Mouse (Mus musculus): Measurements from ENCODE around the gene Flt3.

Flt3 gene

DNA sequence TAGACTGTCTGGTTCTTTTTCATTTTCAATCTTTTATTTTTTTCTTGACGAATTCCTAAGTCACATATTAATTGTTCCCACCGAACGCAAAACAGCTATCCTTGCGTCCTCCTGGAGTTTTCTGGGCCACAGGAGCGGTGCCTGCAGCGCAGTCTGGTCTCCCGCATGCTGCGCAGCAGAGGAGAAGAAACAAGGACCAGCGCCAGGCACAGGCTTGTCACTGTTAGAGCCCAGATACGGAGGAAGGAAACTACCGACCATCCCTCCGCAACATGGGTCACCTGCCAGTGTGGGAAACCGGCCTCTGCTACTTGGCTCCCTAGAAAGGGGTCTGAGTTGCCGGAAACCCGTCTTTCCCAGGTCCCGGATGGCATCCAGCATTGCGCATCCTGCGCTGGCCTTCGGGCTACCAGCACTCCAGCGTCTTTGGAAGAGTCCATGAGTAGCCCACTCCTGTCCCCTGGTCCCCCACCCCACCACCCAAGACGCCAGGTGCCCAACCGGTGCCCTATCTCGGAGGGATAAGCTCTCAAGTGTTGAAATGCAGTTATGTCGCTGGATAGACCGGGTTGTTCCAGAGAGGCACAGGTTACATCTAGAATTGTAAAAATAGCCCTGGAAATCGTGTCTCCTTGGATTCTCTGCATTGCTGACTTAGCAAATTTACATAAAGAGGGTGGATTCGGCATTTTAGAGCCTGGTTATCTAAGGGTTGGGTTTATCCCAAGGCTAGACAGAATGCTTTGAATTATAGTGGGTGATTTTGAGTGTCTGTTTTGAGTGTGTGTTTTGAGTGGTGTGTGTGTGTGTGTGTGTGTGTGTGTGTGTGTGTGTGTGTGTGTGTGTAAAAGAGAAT lies 87.2 kb downstream of the Flt3 start:
- no peak for DNase-seq (ENCODE audit: low spot score in 2 of 2)

- no peak for DNase-seq (ENCODE audit: low spot score in 2 of 2)
These were observed 90.5 kb downstream of the Flt3 start for GRCm38 (mm10) chr5:147309786-147310185.

DNA sequence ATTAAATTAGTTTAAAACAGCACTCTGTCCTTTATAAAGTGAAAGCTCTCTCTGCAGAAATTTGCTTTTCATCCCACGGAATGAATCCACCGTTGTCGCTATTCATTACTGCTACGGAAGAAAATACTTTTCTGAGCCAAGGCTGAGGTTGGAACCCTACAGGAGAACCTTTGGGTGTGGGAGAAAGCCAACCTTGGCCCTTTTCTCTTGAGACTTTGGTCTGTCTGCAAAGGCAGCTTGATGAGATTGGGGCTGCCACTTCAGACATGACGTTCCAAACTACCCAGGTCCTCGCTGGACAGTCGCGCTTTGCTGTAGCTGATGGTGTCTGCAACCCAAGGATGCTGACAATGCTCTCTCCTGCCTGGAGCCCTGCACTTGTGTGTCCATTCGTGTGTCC lies 91.8 kb downstream of the Flt3 start:
- DNase-seq (ENCODE audit: low spot score in 2 of 2) = no peak

GRCm38 (mm10) chr5:147307398-147307785 lies 92.9 kb downstream of the Flt3 start:
- DNase-seq (ENCODE audit: low spot score in 2 of 2) = no peak

DNA sequence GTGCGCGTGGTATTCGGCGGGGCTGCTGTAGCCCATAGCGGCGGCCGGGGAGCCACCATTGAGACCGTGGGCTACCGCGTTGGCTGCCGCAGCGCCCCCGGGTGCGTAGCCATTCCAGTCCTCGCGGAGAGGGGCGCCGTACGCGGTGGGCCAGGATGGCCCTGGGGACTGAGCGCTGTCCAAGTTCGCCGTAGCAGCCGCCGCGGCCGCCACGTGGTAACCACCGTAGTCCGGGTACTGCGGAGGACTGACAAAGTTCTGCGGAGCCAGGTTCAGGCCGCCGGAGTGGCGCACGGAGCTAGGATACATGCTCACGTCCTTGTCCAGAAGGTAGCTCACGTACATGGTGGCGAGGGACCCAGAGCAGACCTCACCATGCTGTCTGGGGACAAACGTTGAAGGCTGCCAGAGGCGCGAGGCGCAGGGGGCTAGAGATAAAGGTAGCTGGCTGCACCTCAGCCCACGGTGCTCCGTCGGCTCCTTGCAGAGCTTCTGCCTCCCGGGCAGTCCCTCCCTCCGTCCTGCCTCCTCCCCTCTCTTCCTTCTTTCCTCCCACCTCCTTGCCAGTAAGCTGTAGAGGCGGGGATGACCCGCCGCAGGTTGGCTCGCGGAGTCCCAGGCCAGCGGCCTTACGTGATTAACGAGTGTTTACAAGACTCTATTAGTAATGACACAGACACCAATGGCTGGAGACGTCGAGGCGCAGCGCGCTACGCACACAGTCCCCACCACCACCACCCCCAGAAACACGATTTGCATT lies 93.5 kb downstream of the Flt3 start, which contains the start of gene Cdx2:
TSS of gene Cdx2 (minus strand) at position 633 of the 760 bp plus-strand sequence.
- no peak for DNase-seq (ENCODE audit: low spot score in 2 of 2)

DNA sequence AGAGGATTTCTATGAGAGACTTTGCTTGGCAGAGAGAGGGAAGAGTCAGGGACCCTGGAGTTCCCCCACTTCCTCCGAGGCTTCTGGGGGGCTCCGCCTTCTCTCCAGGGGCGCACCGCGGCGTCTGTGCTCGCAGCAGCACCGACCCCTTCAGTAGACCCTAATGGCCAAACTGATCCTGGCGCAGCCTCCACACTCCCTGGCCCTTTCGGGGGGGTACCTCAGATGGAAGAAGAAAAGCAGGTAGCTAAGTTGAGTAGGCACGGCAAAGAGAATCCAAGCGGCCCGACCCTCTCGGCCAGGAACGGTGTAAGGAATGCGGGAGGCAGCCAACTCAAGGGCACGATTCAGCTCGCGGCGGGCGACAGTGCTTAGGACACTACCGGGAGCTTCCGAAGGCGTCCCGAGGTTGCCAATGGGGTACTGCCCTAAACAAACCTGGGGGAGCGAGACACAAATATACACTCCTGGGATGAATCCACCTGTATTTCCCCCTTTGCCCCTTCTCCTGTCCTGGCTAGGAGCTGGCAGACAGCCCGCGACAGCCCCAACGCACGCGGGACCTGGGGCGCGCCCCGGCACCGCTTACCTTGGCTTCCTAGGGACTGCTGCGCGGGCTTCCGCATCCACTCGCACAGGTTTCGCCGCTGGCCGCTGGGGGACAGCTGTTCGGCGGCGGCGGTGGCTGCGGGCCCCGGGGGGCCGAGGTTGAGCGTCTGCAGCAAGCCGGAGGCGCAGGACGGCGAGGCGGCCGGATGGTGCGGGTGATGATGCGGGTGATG lies 94.2 kb downstream of the Flt3 start:
- no peak for DNase-seq (ENCODE audit: low spot score in 2 of 2)

GRCm38 (mm10) chr5:147305166-147305565 lies 95.1 kb downstream of the Flt3 start:
- DNase-seq (ENCODE audit: low spot score in 2 of 2) = no peak

GRCm38 (mm10) chr5:147304276-147305155 lies 95.8 kb downstream of the Flt3 start:
- no peak for DNase-seq (ENCODE audit: low spot score in 2 of 2)

DNA sequence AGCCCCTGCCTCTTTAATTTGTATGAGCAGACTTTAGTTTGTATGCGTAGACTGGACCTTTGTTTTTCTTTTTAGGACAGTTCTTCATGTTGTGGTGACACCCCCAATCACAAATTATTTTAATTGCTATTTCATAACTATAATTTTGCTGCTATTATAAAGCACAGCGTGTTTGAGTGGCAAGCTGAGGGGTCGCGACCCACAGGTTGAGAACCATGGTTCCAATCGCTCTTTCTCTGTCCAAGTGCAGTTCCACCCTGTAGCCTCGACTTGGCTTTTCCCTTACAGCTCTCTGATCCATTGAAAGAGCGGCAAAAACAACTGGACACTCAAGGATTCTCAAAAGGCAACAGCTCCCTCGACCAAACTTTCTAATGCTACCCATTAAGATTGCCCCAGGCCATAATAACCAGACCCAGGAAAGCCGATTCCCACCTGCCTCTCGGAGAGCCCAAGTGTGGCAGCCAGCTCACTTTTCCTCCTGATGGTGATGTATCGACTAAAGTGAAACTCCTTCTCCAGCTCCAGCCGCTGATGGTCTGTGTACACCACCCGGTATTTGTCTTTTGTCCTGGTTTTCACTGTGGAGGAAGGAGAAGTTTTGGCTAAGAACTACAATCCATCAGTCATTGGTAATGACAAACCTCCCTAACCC lies 97.4 kb downstream of the Flt3 start:
- no peak for DNase-seq (ENCODE audit: low spot score in 2 of 2)

GRCm38 (mm10) chr5:147302141-147302540 lies 98.1 kb downstream of the Flt3 start:
- DNase-seq (ENCODE audit: low spot score in 2 of 2) = no peak

DNA sequence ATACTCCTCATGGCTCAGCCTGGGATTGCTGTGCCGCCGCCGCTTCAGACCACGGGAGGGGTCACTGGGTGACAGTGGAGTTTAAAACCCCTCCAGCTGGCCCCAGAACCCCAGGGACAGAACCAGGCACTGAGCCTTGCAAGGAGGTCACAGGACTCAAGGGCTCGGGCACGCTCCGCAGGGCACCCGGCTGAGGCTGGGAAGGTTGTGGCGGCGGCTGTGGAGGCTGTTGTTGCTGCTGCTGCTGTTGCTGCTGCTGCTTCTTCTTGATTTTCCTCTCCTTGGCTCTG lies 98.6 kb downstream of the Flt3 start:
- no peak for DNase-seq (ENCODE audit: low spot score in 2 of 2)

DNA sequence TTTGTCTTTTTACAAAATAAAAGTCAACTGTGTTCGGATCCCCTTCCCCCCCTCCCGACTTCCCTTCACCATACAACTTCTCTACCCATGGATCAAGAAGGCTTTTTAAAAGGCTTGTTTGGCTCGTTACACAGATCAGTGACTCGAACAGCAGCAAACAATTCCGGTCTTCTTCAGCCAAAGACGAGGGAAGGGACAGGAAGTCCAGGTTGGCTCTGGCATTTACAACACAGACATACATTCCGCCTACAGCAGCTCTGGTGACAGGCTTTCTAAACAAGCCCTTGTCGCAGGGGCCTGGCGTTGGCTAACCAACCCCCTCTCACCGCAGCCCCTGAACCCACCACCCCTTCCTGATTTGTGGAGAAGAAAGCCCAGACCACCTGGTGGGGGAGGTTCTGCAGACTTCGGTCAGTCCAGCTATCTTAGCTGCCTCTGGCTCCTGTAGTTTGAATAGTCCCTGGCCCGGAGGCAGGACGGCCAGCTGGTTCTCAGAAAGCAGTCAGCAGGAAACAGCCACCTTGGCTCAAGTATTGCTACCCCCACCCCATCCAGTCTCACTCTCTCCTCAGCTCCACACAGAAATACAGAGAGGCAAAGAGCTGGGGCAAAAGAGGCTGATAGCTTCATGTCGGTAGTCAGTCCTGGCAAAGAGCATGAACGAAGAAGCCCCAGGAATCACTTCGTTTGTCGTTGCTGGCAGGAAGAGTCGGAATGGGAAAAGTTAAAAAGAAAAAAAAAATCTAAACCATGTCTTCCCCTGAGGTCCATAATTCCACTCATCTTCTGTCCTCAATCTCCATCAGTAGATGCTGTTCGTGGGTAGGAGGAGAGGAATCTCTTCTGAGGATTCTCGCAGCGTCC lies 99.1 kb downstream of the Flt3 start:
- no peak for DNase-seq (ENCODE audit: low spot score in 2 of 2)

DNA sequence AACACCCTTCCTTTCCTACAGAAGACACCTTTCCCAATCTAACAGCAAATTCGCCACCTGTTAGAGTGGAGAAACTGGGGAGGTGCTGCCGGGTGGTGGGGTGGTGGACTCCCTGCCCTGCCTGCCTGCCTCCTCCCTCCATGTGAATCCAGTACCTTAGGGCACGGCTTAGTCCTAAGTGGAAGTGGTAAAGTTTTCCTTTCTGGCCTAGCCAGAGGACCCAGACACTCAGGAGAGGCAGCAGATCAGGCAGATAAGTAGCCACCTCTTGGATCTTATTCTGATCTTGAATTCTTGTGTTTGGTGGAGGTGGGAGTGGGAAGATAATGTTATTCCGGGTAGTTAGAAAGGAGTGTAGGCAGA lies 100.3 kb downstream of the Flt3 start:
- no peak for DNase-seq (ENCODE audit: low spot score in 2 of 2)

DNA sequence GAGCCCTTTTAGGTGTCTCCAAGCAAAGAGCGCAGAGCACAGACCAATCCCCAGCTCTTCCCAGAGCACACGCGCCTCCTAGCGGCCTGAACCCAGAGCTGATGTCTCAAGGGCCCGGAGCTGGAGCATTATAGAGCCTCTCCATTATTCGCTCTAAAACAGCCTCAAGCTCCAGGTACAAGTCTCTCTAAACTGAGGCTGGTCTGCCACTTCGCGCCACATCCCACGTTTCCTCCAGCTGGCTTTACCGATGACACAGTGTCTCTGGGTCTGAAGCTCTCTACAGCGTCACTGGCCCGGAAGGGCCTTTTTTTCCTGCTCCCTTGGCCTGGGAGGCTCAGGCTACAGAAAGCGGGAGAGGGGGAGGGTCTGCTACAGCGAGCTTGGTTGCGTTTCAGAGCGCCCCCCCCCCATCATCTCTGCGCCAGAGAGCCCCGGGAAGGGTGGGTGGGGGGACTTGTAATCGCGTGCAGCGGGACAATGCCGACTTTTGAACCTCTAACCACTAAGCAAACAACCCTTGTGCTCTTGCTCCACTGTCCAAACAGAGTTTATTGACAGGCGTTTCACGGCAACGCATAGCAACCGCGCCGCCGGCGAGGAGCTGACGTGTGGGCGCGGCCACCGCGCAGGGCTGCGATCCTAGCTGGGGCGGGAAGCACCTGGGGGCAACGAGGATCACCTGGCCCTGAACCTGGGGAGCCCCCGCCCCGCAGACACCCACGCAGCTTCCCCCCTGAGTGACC lies 100.9 kb downstream of the Flt3 start:
- no peak for DNase-seq (ENCODE audit: low spot score in 2 of 2)

DNA sequence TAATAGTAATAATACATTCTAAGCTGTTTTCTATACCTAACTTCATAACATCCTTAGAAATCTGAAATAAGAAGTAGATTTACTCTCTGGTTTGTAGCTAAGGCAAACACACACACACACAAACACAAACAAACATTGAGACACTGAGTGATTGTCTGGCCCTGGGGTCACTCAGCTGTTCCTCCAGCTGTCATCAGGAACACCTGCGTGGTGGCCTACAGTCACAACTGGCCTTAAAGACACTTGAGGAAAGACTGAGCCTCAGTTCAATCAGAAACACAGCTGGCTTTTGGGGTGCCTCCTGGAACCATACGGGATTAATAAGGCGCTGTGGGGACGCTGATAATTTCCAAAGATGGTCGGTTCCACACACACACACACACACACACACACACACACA lies 103.0 kb downstream of the Flt3 start:
- DNase-seq (ENCODE audit: low spot score in 2 of 2) = no peak

DNA sequence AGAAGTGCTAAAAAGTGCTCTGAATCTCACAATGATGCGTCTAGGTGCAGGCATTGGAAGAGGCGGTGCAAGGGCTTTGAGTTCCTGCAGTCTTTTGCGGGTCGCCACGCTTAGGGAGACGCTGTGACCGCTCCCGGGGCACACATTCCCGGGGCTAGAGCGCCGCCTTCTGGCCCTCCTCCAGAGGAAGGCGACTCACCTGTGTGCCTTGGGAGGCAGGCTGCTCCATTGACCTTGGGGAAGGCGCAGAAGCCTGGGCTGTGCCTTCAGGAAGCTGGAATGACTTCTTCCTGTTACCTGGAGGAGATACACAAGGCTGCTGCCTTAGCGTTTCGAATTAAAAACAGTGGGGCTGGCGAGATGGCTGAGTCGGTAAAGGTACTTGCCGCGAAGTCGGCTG lies 106.2 kb downstream of the Flt3 start:
- DNase-seq (ENCODE audit: low spot score in 2 of 2) = no peak

- peak in 1 of 2 experiments; percentile 65 for DNase-seq (ENCODE audit: low spot score in 2 of 2)
These were observed 107.0 kb downstream of the Flt3 start for GRCm38 (mm10) chr5:147293127-147293910.

GRCm38 (mm10) chr5:147292506-147293120 lies 107.7 kb downstream of the Flt3 start:
- DNase-seq (ENCODE audit: low spot score in 2 of 2) = no peak

All from thymus, postnatal 10 days (tissue).